Mouse (Mus musculus) T-helper 17 cell (primary cell): ENCODE results near the gene Chml.

ENCODE experiments used
- in situ Hi-C, 2 experiments: fragments of 300-600 bp; cut with MboI, MseI; formaldehyde crosslinking; loops; 1 replicate in 1 of 2; 2 replicates in 1 of 2; pipeline ENCODE4 v1.15.1; 2025; ENCODE audit warnings: high pct_unique_total_duplicates in 2 of 2

The Chml gene

GRCm38 (mm10) chr1:175668666-175669405, 23.9 kb downstream of the Chml start:
- in situ Hi-C loops: loop anchor here in 1 of 2 experiments (5.0 to 25.0 kb wide), 2 partner anchors 42 to 1143 kb away; partner anchors contain the start of genes Cep170, Fh1 and Sdccag8

GRCm38 (mm10) chr1:175659900-175660299, 32.8 kb downstream of the Chml start:
- in situ Hi-C loops: loop anchor here in 1 of 2 experiments (25.0 kb wide), 1 partner anchor 1152 kb away; the partner anchor contains the start of genes Cep170 and Sdccag8

DNA sequence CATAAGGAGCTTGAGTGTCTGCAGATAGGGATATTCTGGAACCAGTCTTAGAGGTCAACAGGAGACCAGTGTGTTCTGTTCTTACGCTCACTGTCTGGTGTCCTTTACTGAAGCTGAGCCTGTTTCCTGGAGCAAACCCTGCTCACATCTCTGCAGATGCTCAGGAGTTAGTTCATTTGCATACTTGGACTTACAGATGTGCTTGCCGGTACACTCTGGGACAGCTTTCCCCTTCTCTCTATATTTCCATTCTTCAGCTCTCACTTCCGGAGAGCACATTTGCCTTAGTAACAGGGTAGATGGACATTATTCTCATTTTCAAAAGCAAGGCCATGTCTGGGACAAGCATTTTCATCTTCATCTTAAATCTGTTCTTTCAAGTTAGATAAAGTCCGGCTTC, 44.1 kb downstream of the Chml start:
- in situ Hi-C loops: loop anchor here in 1 of 2 experiments (25.0 kb wide), 1 partner anchor 1614 kb away; the partner anchor contains the start of gene Akt3

DNA sequence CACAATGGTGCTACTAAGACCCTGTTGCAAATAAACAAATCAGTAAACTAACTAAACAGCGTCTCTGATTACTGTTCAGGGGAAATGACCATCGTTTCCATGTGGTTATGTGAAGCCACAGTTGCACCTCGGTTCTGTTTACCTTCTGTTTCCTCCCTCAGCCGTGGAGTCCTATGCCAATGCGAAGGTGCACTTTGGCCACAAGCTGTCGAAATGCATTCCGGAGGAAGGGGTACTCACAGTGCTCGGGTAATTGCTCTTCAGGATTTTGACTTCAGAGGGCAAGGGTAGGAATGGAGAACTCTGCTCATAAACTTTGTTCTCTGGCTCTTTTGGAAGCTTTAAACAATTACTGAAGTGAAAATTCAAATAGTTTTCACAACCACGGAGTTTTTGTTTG, 45.7 kb downstream of the Chml start:
- in situ Hi-C loops: loop anchor here in 1 of 2 experiments (25.0 kb wide), 1 partner anchor 1615 kb away; the partner anchor contains the start of gene Akt3

- in situ Hi-C loops: loop anchor here in 1 of 2 experiments (25.0 kb wide), 1 partner anchor 1619 kb away; the partner anchor contains the start of gene Akt3
These were observed 49.0 kb downstream of the Chml start for GRCm38 (mm10) chr1:175643496-175644265.

DNA sequence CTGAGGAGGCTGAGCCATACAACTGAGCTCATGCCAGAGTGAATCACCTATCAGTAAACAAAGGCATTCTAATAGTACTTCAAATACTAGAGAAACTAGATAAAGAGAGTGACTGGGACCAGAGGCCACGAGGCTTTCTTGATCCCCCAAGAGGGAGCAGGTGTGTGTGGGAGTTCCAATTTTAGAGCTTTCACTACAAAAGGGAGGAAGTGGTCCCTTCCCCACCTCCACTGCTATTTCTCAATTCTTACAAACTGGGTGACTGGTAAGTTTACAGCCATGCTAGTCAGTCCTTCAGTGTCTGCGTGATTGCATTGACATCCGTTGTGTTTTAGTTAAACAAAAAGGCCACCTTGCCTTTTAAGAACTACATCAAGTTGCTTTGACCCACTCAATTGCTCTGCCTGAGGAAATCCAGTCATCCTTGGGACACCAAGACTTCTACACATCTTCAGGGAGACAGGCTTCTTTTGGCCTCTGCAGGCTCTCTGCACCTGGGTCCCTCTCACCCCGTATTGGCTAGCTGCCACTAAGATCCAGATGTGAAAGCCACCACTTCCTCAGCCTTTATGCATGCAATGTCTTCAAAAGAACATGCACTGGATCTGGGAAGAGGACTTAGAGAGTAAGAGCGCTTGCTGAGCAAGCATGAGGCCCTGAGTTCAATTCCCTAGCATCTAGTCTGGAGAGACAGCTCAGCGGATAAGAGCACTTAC, 52.1 kb downstream of the Chml start:
- in situ Hi-C loops: loop anchor here in 1 of 2 experiments (25.0 kb wide), 1 partner anchor 1622 kb away; the partner anchor contains the start of gene Akt3

- in situ Hi-C loops: loop anchor here in 1 of 2 experiments (25.0 kb wide), 1 partner anchor 1623 kb away; the partner anchor contains the start of gene Akt3
These were observed 53.6 kb downstream of the Chml start for GRCm38 (mm10) chr1:175639072-175639471.

DNA sequence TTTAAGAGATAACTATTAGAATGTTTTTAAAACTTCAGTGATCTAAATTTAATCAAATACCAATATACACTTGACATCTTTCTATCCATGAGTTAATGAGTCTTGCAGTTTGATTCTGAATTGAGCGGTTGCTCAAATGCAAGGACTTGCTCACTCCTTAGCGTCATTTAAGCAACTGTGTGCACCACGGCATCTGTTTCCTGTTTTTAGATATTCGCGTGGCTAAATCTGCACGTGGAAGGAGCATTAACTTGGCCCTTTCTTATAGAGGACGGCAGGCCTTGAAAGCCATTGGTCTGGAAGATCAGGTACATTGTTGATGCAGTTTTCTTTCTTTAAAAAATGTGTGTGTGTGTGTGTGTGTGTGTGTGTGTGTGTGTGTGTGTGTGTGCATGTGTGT, 55.0 kb downstream of the Chml start:
- in situ Hi-C loops: loop anchor here in 1 of 2 experiments (25.0 kb wide), 1 partner anchor 1625 kb away; the partner anchor contains the start of gene Akt3

- in situ Hi-C loops: loop anchor here (5.0 to 25.0 kb wide), 2 partner anchors 60 to 1630 kb away; partner anchors contain the start of genes Akt3 (in 1 of the 2), Chml (in 1 of the 2) and Opn3 (in 1 of the 2)
These were observed 60.2 kb downstream of the Chml start for GRCm38 (mm10) chr1:175632470-175632869.
